Mouse (Mus musculus) cerebellum, adult (tissue): ENCODE data around the gene Olfr117.
"Not testable (repeated sequence)": the region's sequence is repeated elsewhere in the genome, so short reads cannot be mapped to it uniquely, and the experiment has no call there.

Experiments used
- ATAC-seq: cut with Nextera tagmentation; 2 replicates; pipeline ENCODE4 v1.9.2; 2017; ENCODE audit warnings: mild to moderate bottlenecking, moderate library complexity, mixed read lengths; ENCODE audit not compliant: insufficient number of reproducible peaks, low FRiP score, low TSS enrichment

Gene Olfr117

DNA sequence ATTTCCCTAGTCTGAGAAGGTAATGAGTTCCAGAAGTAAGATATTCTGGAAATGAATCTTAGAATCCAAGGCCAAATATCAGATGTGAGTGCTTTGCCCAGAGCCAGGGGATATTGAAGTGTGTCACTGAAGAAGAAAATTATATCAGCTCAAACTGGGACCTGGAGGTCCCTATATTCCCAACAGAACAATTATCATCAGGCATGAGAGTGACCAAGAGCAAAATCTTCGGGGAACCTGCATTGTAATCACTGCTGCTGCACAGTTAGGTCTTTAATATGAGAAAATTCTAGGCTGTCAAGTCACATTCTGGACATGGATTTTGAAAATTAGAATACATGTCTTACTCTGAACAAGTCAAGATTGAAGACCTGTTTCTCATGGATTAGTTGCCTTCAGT, at the start of gene Olfr117:
Gene Olfr117, minus strand, starts transcription at position 101 of the 400 bp plus-strand sequence.
- no peak for ATAC-seq

GRCm38 (mm10) chr17:37696264-37696663, 32.7 kb upstream of the Olfr117 start, which contains the start of gene Olfr119:
Gene Olfr119 (plus strand): TSS chr17:37696564.
- not testable (repeated sequence) for ATAC-seq

- no peak for ATAC-seq
These were observed 3.1 kb upstream of the Olfr117 start, which contains the start of gene Olfr118 for GRCm38 (mm10) chr17:37666688-37667087. Gene Olfr118 (plus strand): TSS chr17:37666988.

GRCm38 (mm10) chr17:37627009-37627408, 36.6 kb downstream of the Olfr117 start, which contains the start of the genes Olfr115 and Olfr116:
Gene Olfr115 (minus strand): TSS chr17:37627109.
Gene Olfr116 (minus strand): TSS chr17:37627199.
- ATAC-seq, result no peak
